In genomic region chr7:16885905-16886304, GRCm38 (mm10) we compare ENCODE assay signal across 1 mouse cellular context.
TF ChIP-seq lines count a peak whose summit lies in the region.

No protein-coding gene starts in this region.

TF ChIP-seq in ES-E14, 5 proteins besides CTCF, POLR2A, EP300 and RAD21 (continued from another document):
- no peak for TF ChIP-seq MAFK (IDR thresholded peaks at IDR 0.05; ENCODE audit: insufficient read depth, low read depth, low read length)
